Mouse (Mus musculus) intestine, embryonic 16.5 days (tissue): ENCODE data around the gene Ndufv2. TPM values are rescaled to one million over a fixed set of nuclear protein-coding genes. Genes with fewer than 3 reads are reported as not detected.
A peak's percentile ranks its signal among the peaks of the same experiment; 100 is the strongest.

ENCODE experiments used
- ATAC-seq: fragments of 200-750 bp; cut with Nextera tagmentation; 2 replicates; pipeline ENCODE4 v1.8.0; 2017; ENCODE audit warnings: moderate TSS enrichment, moderate library complexity
- H3K27ac ChIP-seq: fragments of 300-500 bp; sonication (generic); 2 replicates; pipeline ENCODE4 v1.5.1; 2014; ENCODE audit warnings: mild to moderate bottlenecking, low read length
- H3K27me3 ChIP-seq: fragments of 300-500 bp; sonication (generic); replicated peaks from 2 replicates; pipeline ENCODE4 v1.6.1; 2014; ENCODE audit warnings: low read length, control low read depth, mixed read lengths; ENCODE audit not compliant: control insufficient read depth, insufficient read depth
- H3K36me3 ChIP-seq: fragments of 300-500 bp; sonication (generic); 2 replicates; pipeline ENCODE4 v1.6.1; 2014; ENCODE audit warnings: low read length, control low read depth; ENCODE audit not compliant: control insufficient read depth, insufficient read depth
- H3K4me1 ChIP-seq: fragments of 300-500 bp; sonication (generic); 2 replicates; pipeline ENCODE4 v1.6.1; 2014; ENCODE audit warnings: low read length, control low read depth, mixed read lengths; ENCODE audit not compliant: control insufficient read depth, insufficient read depth
- H3K4me2 ChIP-seq: fragments of 300-500 bp; sonication (generic); 2 replicates; pipeline ENCODE4 v1.6.1; 2014; ENCODE audit warnings: low read depth, low read length, control low read depth
- H3K4me3 ChIP-seq: fragments of 300-500 bp; sonication (generic); 2 replicates; pipeline ENCODE4 v1.5.1; 2014; ENCODE audit warnings: mild to moderate bottlenecking, low read length
- H3K9ac ChIP-seq: fragments of 300-500 bp; sonication (generic); 2 replicates; pipeline ENCODE4 v1.6.1; 2014; ENCODE audit warnings: low read depth, low read length
- H3K9me3 ChIP-seq: fragments of 300-500 bp; sonication (generic); 2 replicates; pipeline ENCODE4 v1.6.1; 2016; ENCODE audit warnings: low read length, control low read depth; ENCODE audit not compliant: control insufficient read depth
- whole genome bisulfite sequencing: fragments of 180-500 bp; shearing (Covaris S2); extraction: QIAGEN DNeasy Blood & Tissue Kit; methylation state at CpG from one replicate; pipeline ENCODE4 v1.1.7; 2014; 5-methylcytosine and 5-hydroxymethylcytosine counted together
- polyA plus RNA-seq: library from polyadenylated mRNA; unstranded; fragments of >200 nt; fragmentation: Nextera tagmentation; extraction: Ambion mirVana; gene quantifications from 2 replicates; pipeline ENCODE4 v1.2.1, GENCODE M21; 2015

The Ndufv2 gene
- polyA plus RNA-seq, 1 experiment from 2014 or later = 463 TPM

GRCm38 (mm10) chr17:66112166-66112565 lies 10.8 kb upstream of the Ndufv2 start:
- peak overlapping the region; percentile 54 for H3K4me2 ChIP-seq
- H3K9ac ChIP-seq = peak overlapping the region; percentile 87
- H3K9me3 ChIP-seq = no peaks in the 10 kb centered on the region
- peaks cover 16% of the 10 kb centered on the region for H3K36me3 ChIP-seq
- H3K4me1 ChIP-seq = peaks cover 14% of the 10 kb centered on the region; the same call in 1 of the 2 replicates
- H3K27me3 ChIP-seq = no peaks in the 10 kb centered on the region
- no peak for ATAC-seq
- no peak overlapping the region for H3K27ac ChIP-seq
- 28% methylated on average over 4 of the region's 4 CpGs for WGBS
- H3K4me3 ChIP-seq = peak overlapping the region; percentile 95

- H3K4me2 ChIP-seq = peak within 1 kb of the TSS; percentile 54
- WGBS = 1% methylated on average over 32 of the region's 41 CpGs
- H3K9ac ChIP-seq = peak within 1 kb of the TSS; percentile 87
Observed at GRCm38 (mm10) chr17:66111402-66111959, 10.1 kb upstream of the Ndufv2 start, which contains the start of gene Washc1. Washc1 (plus strand) TSS chr17:66111545.

GRCm38 (mm10) chr17:66110746-66111145 lies 9.4 kb upstream of the Ndufv2 start:
- Histone ChIP-seq H3K4me1 (peaks cover 14% of the 10 kb centered on the region; the same call in 1 of the 2 replicates), H3K9me3 (no peaks in the 10 kb centered on the region), H3K4me2 (peak overlapping the region; percentile 54), H3K27ac (no peak overlapping the region), H3K4me3 (peak overlapping the region; percentile 95), H3K27me3 (no peaks in the 10 kb centered on the region), H3K9ac (peak overlapping the region; percentile 87), H3K36me3 (peaks cover 10% of the 10 kb centered on the region; the same call in 1 of the 2 replicates)
- 24% methylated on average over 6 of the region's 6 CpGs for WGBS
- no peak; the same call in 1 of the 2 replicates for ATAC-seq

More at GRCm38 (mm10) chr17:66111402-66111959, 10.1 kb upstream of the Ndufv2 start, which contains the start of gene Washc1:
- Histone ChIP-seq H3K4me3 (peak within 1 kb of the TSS; percentile 95), H3K27me3 (no peaks in the 10 kb centered on the region), H3K36me3 (peaks cover 15% of the 10 kb centered on the region), H3K4me1 (peaks cover 14% of the 10 kb centered on the region; the same call in 1 of the 2 replicates), H3K9me3 (no peaks in the 10 kb centered on the region), H3K27ac (peak within 1 kb of the TSS; percentile 84)
- ATAC-seq = peak; percentile 99

GRCm38 (mm10) chr17:66108198-66108597 lies 6.8 kb upstream of the Ndufv2 start:
- H3K4me2 ChIP-seq = no peak overlapping the region
- no peaks in the 10 kb centered on the region for H3K9me3 ChIP-seq
- no peak overlapping the region for H3K9ac ChIP-seq
- H3K4me3 ChIP-seq = no peak overlapping the region
- H3K27me3 ChIP-seq = no peaks in the 10 kb centered on the region
- WGBS = 87% methylated on average over 4 of the region's 4 CpGs
- H3K36me3 ChIP-seq = no peaks in the 10 kb centered on the region
- peaks cover 14% of the 10 kb centered on the region; the same call in 1 of the 2 replicates for H3K4me1 ChIP-seq
- ATAC-seq = no peak
- H3K27ac ChIP-seq = no peak overlapping the region

GRCm38 (mm10) chr17:66107466-66107865 lies 6.1 kb upstream of the Ndufv2 start:
- Histone ChIP-seq H3K4me3 (no peak overlapping the region), H3K27me3 (no peaks in the 10 kb centered on the region), H3K27ac (no peak overlapping the region), H3K9ac (no peak overlapping the region), H3K4me2 (no peak overlapping the region), H3K36me3 (no peaks in the 10 kb centered on the region), H3K9me3 (no peaks in the 10 kb centered on the region), H3K4me1 (peaks cover 13% of the 10 kb centered on the region; the same call in 1 of the 2 replicates)
- ATAC-seq = no peak
- WGBS = 74% methylated on average over 8 of the region's 8 CpGs

- no peak overlapping the region for H3K4me3 ChIP-seq
- H3K27ac ChIP-seq = no peak overlapping the region
- H3K9ac ChIP-seq = no peak overlapping the region
- no peak overlapping the region for H3K4me2 ChIP-seq
- 50% methylated on average over 10 of the region's 10 CpGs for WGBS
- H3K9me3 ChIP-seq = no peaks in the 10 kb centered on the region
- H3K27me3 ChIP-seq = no peaks in the 10 kb centered on the region
- no peak for ATAC-seq
- H3K36me3 ChIP-seq = no peaks in the 10 kb centered on the region
- peaks cover 9% of the 10 kb centered on the region; the same call in 1 of the 2 replicates for H3K4me1 ChIP-seq
Observed at GRCm38 (mm10) chr17:66106601-66107267, 5.4 kb upstream of the Ndufv2 start.

- no peak overlapping the region for H3K4me2 ChIP-seq
- H3K27ac ChIP-seq = no peak overlapping the region
- no peaks in the 10 kb centered on the region for H3K27me3 ChIP-seq
- WGBS = 91% methylated on average over 7 of the region's 7 CpGs
- no peak for ATAC-seq
- H3K9me3 ChIP-seq = no peaks in the 10 kb centered on the region
- no peaks in the 10 kb centered on the region for H3K36me3 ChIP-seq
- no peak overlapping the region for H3K4me3 ChIP-seq
- peaks cover 9% of the 10 kb centered on the region for H3K4me1 ChIP-seq
- no peak overlapping the region for H3K9ac ChIP-seq
Observed at GRCm38 (mm10) chr17:66104076-66104475, 2.7 kb upstream of the Ndufv2 start.

GRCm38 (mm10) chr17:66100566-66101379 lies 586 bp downstream of the Ndufv2 start:
- peak; percentile 74 for ATAC-seq
- Histone ChIP-seq H3K9ac (peak overlapping the region; percentile 98), H3K4me1 (peaks cover 11% of the 10 kb centered on the region), H3K4me3 (peak overlapping the region; percentile 60), H3K27me3 (no peaks in the 10 kb centered on the region), H3K9me3 (no peaks in the 10 kb centered on the region), H3K27ac (peak overlapping the region; percentile 95), H3K4me2 (peak overlapping the region; percentile 77), H3K36me3 (no peaks in the 10 kb centered on the region)
- under 1% methylated on average over 41 of the region's 41 CpGs for WGBS

GRCm38 (mm10) chr17:66092664-66093063 lies 8.7 kb downstream of the Ndufv2 start:
- Histone ChIP-seq H3K27me3 (no peaks in the 10 kb centered on the region), H3K4me1 (no peaks in the 10 kb centered on the region), H3K9ac (no peak overlapping the region), H3K9me3 (no peaks in the 10 kb centered on the region), H3K27ac (no peak overlapping the region), H3K4me3 (no peak overlapping the region), H3K36me3 (no peaks in the 10 kb centered on the region; the same call in 1 of the 2 replicates), H3K4me2 (no peak overlapping the region)
- WGBS = 59% methylated on average over 3 of the region's 3 CpGs
- ATAC-seq = no peak
